Mouse (Mus musculus) lung, postnatal 14 days (tissue): ENCODE measurements around the gene Gm7138.
A peak's percentile ranks its signal among the peaks of the same experiment; 100 is the strongest.
"Not testable (repeated sequence)": the region's sequence is repeated elsewhere in the genome, so short reads cannot be mapped to it uniquely, and the experiment has no call there.

Experiments
- DNase-seq: peaks from one replicate; pipeline ENCODE4 v3.0.0; 2021

Gm7138 gene

GRCm38 (mm10) chr10:77776844-77777243, at the start of gene Gm7138:
TSS of gene Gm7138 (minus strand) at chr10:77776944.
- DNase-seq = not testable (repeated sequence)

- no peak for DNase-seq
These were observed 42.5 kb upstream of the Gm7138 start for GRCm38 (mm10) chr10:77819203-77819602.

- no peak for DNase-seq
These were observed 41.8 kb upstream of the Gm7138 start for GRCm38 (mm10) chr10:77818523-77818922.

- DNase-seq = peak; percentile 30
These were observed 38.8 kb upstream of the Gm7138 start for GRCm38 (mm10) chr10:77815514-77815913.

GRCm38 (mm10) chr10:77814382-77814781, 37.6 kb upstream of the Gm7138 start, which contains the start of gene Gm2696:
TSS of gene Gm2696 (plus strand) at chr10:77814682.
- DNase-seq = no peak

GRCm38 (mm10) chr10:77811743-77812142, 35.0 kb upstream of the Gm7138 start, which contains the start of gene Gm9507:
TSS of gene Gm9507 (minus strand) at chr10:77811843.
- DNase-seq = no peak

- DNase-seq = no peak
These were observed 27.4 kb upstream of the Gm7138 start for GRCm38 (mm10) chr10:77804095-77804494.

GRCm38 (mm10) chr10:77798921-77799508, 22.3 kb upstream of the Gm7138 start, which contains the start of gene Gm19668:
TSS of gene Gm19668 (minus strand) at chr10:77799133.
- DNase-seq = no peak

GRCm38 (mm10) chr10:77798164-77798920, 21.6 kb upstream of the Gm7138 start:
- DNase-seq = not testable (repeated sequence)

GRCm38 (mm10) chr10:77797677-77798076, 20.9 kb upstream of the Gm7138 start:
- no peak for DNase-seq

- no peak for DNase-seq
These were observed 18.2 kb upstream of the Gm7138 start, which contains the start of gene Gm9639 for GRCm38 (mm10) chr10:77794976-77795375. TSS of gene Gm9639 (minus strand) at chr10:77795076.

- DNase-seq = no peak
These were observed 11.9 kb upstream of the Gm7138 start for GRCm38 (mm10) chr10:77788621-77789020.

GRCm38 (mm10) chr10:77787876-77788275, 11.1 kb upstream of the Gm7138 start, which contains the start of gene Gm7137:
TSS of gene Gm7137 (minus strand) at chr10:77788200.
- not testable (repeated sequence) for DNase-seq

GRCm38 (mm10) chr10:77783396-77783795, 6.7 kb upstream of the Gm7138 start:
- DNase-seq = not testable (repeated sequence)

GRCm38 (mm10) chr10:77782442-77782841, 5.7 kb upstream of the Gm7138 start, which contains the start of gene Gm3250:
TSS of gene Gm3250 (minus strand) at chr10:77782542.
- DNase-seq = not testable (repeated sequence)

- DNase-seq = not testable (repeated sequence)
These were observed 4.6 kb downstream of the Gm7138 start for GRCm38 (mm10) chr10:77772142-77772541.

GRCm38 (mm10) chr10:77771225-77771624, 5.5 kb downstream of the Gm7138 start, which contains the start of gene Gm3238:
TSS of gene Gm3238 (minus strand) at chr10:77771325.
- not testable (repeated sequence) for DNase-seq

GRCm38 (mm10) chr10:77769727-77770126, 7.0 kb downstream of the Gm7138 start:
- DNase-seq = no peak

- not testable (repeated sequence) for DNase-seq
These were observed 17.2 kb downstream of the Gm7138 start, which contains the start of gene Gm3233 for GRCm38 (mm10) chr10:77759582-77759981. TSS of gene Gm3233 (minus strand) at chr10:77759682.

- no peak for DNase-seq
These were observed 23.3 kb downstream of the Gm7138 start for GRCm38 (mm10) chr10:77753448-77753847.

GRCm38 (mm10) chr10:77752312-77752711, 24.4 kb downstream of the Gm7138 start:
- not testable (repeated sequence) for DNase-seq

GRCm38 (mm10) chr10:77751254-77751653, 25.5 kb downstream of the Gm7138 start, which contains the start of gene Gm9736:
TSS of gene Gm9736 (minus strand) at chr10:77751354.
- not testable (repeated sequence) for DNase-seq

GRCm38 (mm10) chr10:77750686-77751085, 26.1 kb downstream of the Gm7138 start:
- DNase-seq = not testable (repeated sequence)
